Mouse (Mus musculus) bone marrow, adult 2 months (tissue): Measurements from ENCODE around the gene Egfl7.

ENCODE experiments used
- CTCF ChIP-seq: fragments of 200-500 bp; IDR thresholded peaks from 2 replicates; pipeline ENCODE4 v1.5.1; 2011; ENCODE audit warnings: low read length, control low read depth; ENCODE audit not compliant: control insufficient read depth, insufficient read depth
- POLR2A ChIP-seq: fragments of 200-500 bp; IDR thresholded peaks from 2 replicates; pipeline ENCODE4 v1.6.1; 2011; ENCODE audit warnings: low read depth, mild to moderate bottlenecking, control low read depth, low read length, borderline replicate concordance; ENCODE audit not compliant: control insufficient read depth

GRCm38 (mm10) chr2:26621246-26621645, 41.4 kb downstream of the Egfl7 start:
- TF ChIP-seq POLR2A, result no peak
- TF ChIP-seq CTCF, result no peak
